Mouse (Mus musculus) spleen, adult 2 months (tissue): Measurements from ENCODE around the gene Lrch3.

Experiments
- CTCF ChIP-seq: fragments of 200-500 bp; IDR thresholded peaks from 2 replicates; pipeline ENCODE4 v1.5.1; 2011; ENCODE audit warnings: mild to moderate bottlenecking, inconsistent platforms; ENCODE audit not compliant: insufficient read depth, insufficient read length, insufficient replicate concordance; ENCODE audit errors: extremely low read depth
- POLR2A ChIP-seq: fragments of 200-500 bp; IDR thresholded peaks from 2 replicates; pipeline ENCODE4 v1.6.1; 2011; ENCODE audit warnings: low read depth, low read length, inconsistent platforms

DNA sequence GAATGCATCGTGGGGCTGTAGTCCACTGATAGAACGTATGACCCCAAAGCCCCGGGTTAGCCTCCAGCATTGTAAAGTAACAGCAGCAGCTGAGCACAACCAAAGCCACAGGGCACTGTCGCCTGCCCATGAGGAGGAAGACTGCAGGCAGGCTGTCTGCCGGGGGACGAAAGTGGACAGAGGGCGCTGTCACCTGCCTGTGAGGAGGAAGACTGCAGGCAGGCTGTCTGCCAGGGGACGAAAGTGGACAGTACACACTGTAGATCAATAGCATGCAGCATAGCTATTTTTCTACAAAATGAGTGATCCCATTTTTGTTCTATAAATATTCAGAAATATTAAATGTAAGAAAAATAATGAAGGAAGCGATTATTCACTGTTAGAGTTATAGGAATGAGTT lies 150.7 kb downstream of the Lrch3 start:
- TF ChIP-seq POLR2A (no peak), CTCF (no peak)
